Mouse (Mus musculus): ENCODE measurements around the gene Rag2. TPM values are rescaled to one million over a fixed set of nuclear protein-coding genes. Genes with fewer than 3 reads are reported as not detected.

Rag2 gene
- polyA plus RNA-seq, 1 experiment, result not detected

- peak; percentile 78 to 81 for DNase-seq
- TF ChIP-seq CTCF (IDR thresholded peaks at IDR 0.05; ENCODE audit: borderline replicate concordance, insufficient read depth, low read depth, low read length), result peak; percentile 40; the same call in 1 of the 2 replicates
- peak; percentile 35; the same call in 1 of the 2 replicates for TF ChIP-seq POLR2A (IDR thresholded peaks at IDR 0.05; ENCODE audit: borderline replicate concordance, insufficient read depth, low read length)
- under 1% methylated on average over 68 of the region's 68 CpGs for WGBS
- H3K27me3 ChIP-seq (ENCODE audit: control insufficient read depth, insufficient read depth, low read length), result no peaks in the 10 kb centered on the region
- H3K4me3 ChIP-seq (replicated peaks; ENCODE audit: insufficient read depth, low read depth, low read length), result peak within 1 kb of the TSS; percentile 75
- H3K4me1 ChIP-seq (ENCODE audit: control insufficient read depth, insufficient read depth, low read length), result no peaks in the 10 kb centered on the region
- H3K27ac ChIP-seq (ENCODE audit: insufficient read depth, low read length), result no peak within 1 kb of the TSS; the same call in 1 of the 2 replicates
Measured at GRCm38 (mm10) chr2:101678236-101679021, 53.9 kb downstream of the Rag2 start, which contains the start of gene Traf6. TSS of gene Traf6 (plus strand) at chr2:101678429.

- WGBS, result 3% methylated on average over 15 of the region's 15 CpGs
- Histone ChIP-seq H3K27me3 (ENCODE audit: control insufficient read depth, insufficient read depth, low read length) (no peaks in the 10 kb centered on the region), H3K4me3 (replicated peaks; ENCODE audit: insufficient read depth, low read depth, low read length) (peak overlapping the region; percentile 75), H3K4me1 (ENCODE audit: control insufficient read depth, insufficient read depth, low read length) (no peaks in the 10 kb centered on the region), H3K27ac (ENCODE audit: insufficient read depth, low read length) (no peak overlapping the region)
- no peak for TF ChIP-seq CTCF (IDR thresholded peaks at IDR 0.05; ENCODE audit: borderline replicate concordance, insufficient read depth, low read depth, low read length)
- TF ChIP-seq POLR2A (IDR thresholded peaks at IDR 0.05; ENCODE audit: borderline replicate concordance, insufficient read depth, low read length), result no peak
- DNase-seq, result peak in 1 of 2 experiments; percentile 14
Measured at GRCm38 (mm10) chr2:101679164-101679784, 54.8 kb downstream of the Rag2 start.

Other genes with a start within 250 kb of the Rag2 start
- 0.21 and 0.29 TPM in 2 replicates for gene Rag1, start 24.8 kb downstream of the Rag2 start, polyA plus RNA-seq (2012; rRNA removed)
- 53.2 and 56.3 TPM in 2 replicates for gene B230118H07Rik, start 24.8 kb downstream of the Rag2 start, polyA plus RNA-seq (2012; rRNA removed)
- gene Traf6, start 53.7 kb downstream of the Rag2 start, polyA plus RNA-seq (2012; rRNA removed), result 12.2 and 12.5 TPM in 2 replicates

Data from cerebellum, adult 2 months (tissue).